Mouse (Mus musculus) limb, embryonic 10.5 days (tissue): ENCODE results near the gene Mtap. TPM values are rescaled to one million over a fixed set of nuclear protein-coding genes. Genes with fewer than 3 reads are reported as not detected.

Experiments used
- DNase-seq: peaks from one replicate; pipeline ENCODE4 v3.0.0-alpha.2; 2017; ENCODE audit warnings: low spot score
- H3K27ac ChIP-seq: fragments of 300-500 bp; sonication (generic); 2 replicates; pipeline ENCODE4 v1.5.1; 2016; ENCODE audit warnings: mild to moderate bottlenecking
- H3K27me3 ChIP-seq: fragments of 300-500 bp; sonication (generic); 2 replicates; pipeline ENCODE4 v1.6.1; 2016; ENCODE audit warnings: low read depth, mild to moderate bottlenecking; ENCODE audit not compliant: poor library complexity, severe bottlenecking
- H3K36me3 ChIP-seq: fragments of 300-500 bp; sonication (generic); 2 replicates; pipeline ENCODE4 v1.6.1; 2016; ENCODE audit warnings: mild to moderate bottlenecking, moderate library complexity
- H3K4me1 ChIP-seq: fragments of 300-500 bp; sonication (generic); 2 replicates; pipeline ENCODE4 v1.6.1; 2016
- H3K4me3 ChIP-seq: fragments of 300-500 bp; sonication (generic); 2 replicates; pipeline ENCODE4 v1.5.1; 2016; ENCODE audit warnings: mild to moderate bottlenecking, moderate library complexity
- H3K9me3 ChIP-seq: fragments of 300-500 bp; sonication (generic); replicated peaks from 2 replicates; pipeline ENCODE4 v1.6.1; 2016; ENCODE audit warnings: mild to moderate bottlenecking
- WGBS: fragments of 180-500 bp; shearing (Covaris S2); methylation state at CpG from one replicate; pipeline ENCODE4 v1.1.7; 2016; 5-methylcytosine and 5-hydroxymethylcytosine counted together
- polyA plus RNA-seq: library from polyadenylated mRNA; unstranded; fragments of >200 nt; fragmentation: Nextera tagmentation; extraction: Ambion mirVana; gene quantifications from 2 replicates; pipeline ENCODE4 v1.2.1, GENCODE M21; 2016

The Mtap gene
- polyA plus RNA-seq, 1 experiment from 2014 or later, result 117 TPM

DNA sequence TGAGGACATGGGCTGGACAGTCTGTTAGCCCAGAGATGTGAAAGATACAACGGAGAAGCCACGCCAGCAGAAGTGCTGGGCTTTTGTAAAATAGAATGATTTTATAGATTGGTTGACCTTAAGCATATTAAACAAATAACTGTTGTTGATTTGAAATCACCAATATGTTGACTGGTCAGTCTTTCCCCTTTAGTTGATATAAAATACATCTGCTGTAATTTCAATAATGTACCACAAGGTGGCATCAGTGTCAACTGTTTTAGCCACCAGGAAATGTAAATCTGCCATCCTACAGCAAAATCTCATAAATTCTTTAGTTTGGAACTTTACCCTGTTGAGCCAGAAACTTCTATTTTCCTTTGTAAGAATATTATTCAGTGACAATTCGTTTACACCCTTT, 9.4 kb downstream of the Mtap start:
- 55% methylated on average over 3 of the region's 3 CpGs for WGBS
- H3K4me1 ChIP-seq, result no peaks in the 10 kb centered on the region
- no peak overlapping the region for H3K27ac ChIP-seq
- no peaks in the 10 kb centered on the region for H3K27me3 ChIP-seq
- H3K9me3 ChIP-seq, result no peaks in the 10 kb centered on the region
- no peak for DNase-seq
- H3K4me3 ChIP-seq, result no peak overlapping the region
- peaks cover 70% of the 10 kb centered on the region for H3K36me3 ChIP-seq

DNA sequence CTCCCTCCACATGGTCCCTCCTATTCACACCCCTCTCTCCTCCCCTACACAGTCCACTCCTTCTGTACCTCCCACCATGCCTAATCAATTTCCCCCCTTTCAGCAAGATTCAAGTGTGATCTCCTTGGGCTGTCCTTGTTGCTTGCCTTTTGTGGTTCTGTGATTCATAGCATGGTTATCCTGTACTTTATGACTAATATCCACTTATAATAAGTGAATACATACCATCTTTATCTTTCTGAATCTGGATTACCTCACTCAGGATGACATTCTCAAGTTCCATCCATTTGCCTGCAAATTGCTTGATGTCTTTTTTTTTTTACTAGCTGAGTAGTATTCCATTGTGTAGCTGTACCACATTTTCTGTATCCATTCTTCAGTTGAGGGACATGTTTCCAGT, 12.3 kb downstream of the Mtap start:
- Histone ChIP-seq H3K27ac (no peak overlapping the region), H3K27me3 (no peaks in the 10 kb centered on the region), H3K4me1 (no peaks in the 10 kb centered on the region), H3K4me3 (no peak overlapping the region), H3K9me3 (no peaks in the 10 kb centered on the region), H3K36me3 (peaks cover 72% of the 10 kb centered on the region)
- no peak for DNase-seq

DNA sequence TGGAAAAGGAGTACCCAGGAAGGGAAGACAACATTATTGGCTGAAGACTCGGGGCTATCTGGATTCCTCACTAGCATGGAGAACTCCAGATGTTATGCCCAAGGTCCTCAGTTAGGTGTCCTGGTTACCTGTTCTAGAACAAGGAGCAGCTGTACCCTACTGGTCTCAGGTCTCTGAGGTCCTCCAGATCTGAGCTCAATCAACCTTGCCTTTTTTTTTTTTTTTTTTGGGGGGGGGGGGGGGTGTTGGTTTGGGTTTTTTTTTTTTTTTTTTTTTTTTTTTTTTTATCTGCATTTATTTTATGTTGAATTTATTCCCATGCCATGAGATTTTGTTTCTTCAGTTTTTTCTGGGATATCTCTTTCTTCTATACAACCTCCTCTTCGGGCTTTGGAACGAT, 24.5 kb downstream of the Mtap start:
- WGBS, result 93% methylated on average over 3 of the region's 3 CpGs
- no peak for DNase-seq
- Histone ChIP-seq H3K9me3 (no peaks in the 10 kb centered on the region), H3K36me3 (peaks cover 95% of the 10 kb centered on the region), H3K4me3 (no peak overlapping the region), H3K27ac (no peak overlapping the region), H3K27me3 (no peaks in the 10 kb centered on the region), H3K4me1 (no peaks in the 10 kb centered on the region)

DNA sequence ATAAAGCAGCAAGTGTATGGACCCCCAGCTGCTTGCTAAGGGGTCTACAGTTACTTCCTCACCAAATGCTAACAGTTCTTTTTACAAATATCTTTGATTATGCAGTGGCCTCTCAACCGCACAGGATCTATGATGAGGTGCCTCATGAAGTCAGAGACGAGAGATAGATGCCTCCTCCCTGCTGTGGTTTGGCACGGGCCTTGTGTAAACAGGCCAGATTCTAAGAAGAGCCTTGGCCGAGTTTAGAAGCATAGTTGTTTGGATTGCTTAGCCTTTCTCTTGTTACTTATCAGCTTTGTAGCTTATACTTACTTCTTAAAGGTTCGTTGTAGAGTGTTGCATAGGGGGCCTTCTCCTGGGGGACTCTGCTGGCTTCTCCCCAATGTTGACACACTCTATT, 25.6 kb downstream of the Mtap start:
- H3K36me3 ChIP-seq, result peaks cover 95% of the 10 kb centered on the region
- no peaks in the 10 kb centered on the region for H3K4me1 ChIP-seq
- H3K27me3 ChIP-seq, result no peaks in the 10 kb centered on the region
- WGBS, result 92% methylated on average over 5 of the region's 5 CpGs
- no peaks in the 10 kb centered on the region for H3K9me3 ChIP-seq
- no peak for DNase-seq
- H3K27ac ChIP-seq, result no peak overlapping the region
- no peak overlapping the region for H3K4me3 ChIP-seq

DNA sequence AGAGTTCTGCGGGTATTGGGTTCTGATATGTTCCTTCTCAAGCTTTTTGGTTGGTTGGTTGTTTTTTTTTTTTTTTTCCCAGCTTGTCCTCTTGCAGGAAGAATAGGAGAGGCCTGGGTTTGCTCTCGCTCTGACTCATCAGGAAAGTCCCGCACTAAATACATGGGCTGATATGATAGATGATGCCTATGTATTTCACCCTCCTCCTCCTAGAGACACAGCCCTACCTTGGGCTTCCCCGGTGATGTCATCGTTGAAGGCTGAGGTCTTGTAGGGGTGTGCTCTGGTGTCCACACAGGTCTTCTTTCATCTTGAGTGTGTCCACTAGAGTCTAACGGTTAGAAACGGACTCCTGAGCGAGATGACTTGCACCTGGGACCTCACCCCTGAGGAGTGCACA, 26.7 kb downstream of the Mtap start:
- Histone ChIP-seq H3K9me3 (no peaks in the 10 kb centered on the region), H3K4me1 (no peaks in the 10 kb centered on the region), H3K36me3 (peaks cover 95% of the 10 kb centered on the region), H3K27ac (no peak overlapping the region), H3K4me3 (no peak overlapping the region), H3K27me3 (no peaks in the 10 kb centered on the region)
- DNase-seq, result no peak
- WGBS, result 93% methylated on average over 8 of the region's 8 CpGs

DNA sequence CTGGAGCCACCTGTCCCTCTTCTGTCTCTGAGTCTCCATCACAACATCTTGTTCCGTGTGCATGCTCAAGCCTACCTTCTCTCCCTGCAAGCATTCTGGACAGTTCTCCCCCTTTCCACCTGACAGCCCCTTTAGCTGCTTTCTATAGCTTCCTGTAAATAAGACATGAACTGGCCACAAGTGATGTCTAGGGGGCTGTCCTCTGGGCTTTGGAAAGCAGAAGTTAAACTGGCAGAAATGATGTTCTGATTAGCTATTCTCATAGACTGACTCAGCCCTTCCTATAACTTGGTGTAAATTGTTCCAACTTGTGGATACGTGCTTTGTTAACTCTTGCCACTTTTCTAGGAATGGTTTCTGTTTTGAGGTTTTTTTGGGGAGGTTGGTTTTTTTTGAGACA, 27.8 kb downstream of the Mtap start:
- H3K9me3 ChIP-seq, result no peaks in the 10 kb centered on the region
- H3K36me3 ChIP-seq, result peaks cover 98% of the 10 kb centered on the region
- no peak overlapping the region for H3K4me3 ChIP-seq
- DNase-seq, result no peak
- no peaks in the 10 kb centered on the region for H3K27me3 ChIP-seq
- no peaks in the 10 kb centered on the region for H3K4me1 ChIP-seq
- no peak overlapping the region for H3K27ac ChIP-seq
- 95% methylated on average over 2 of the region's 2 CpGs for WGBS

DNA sequence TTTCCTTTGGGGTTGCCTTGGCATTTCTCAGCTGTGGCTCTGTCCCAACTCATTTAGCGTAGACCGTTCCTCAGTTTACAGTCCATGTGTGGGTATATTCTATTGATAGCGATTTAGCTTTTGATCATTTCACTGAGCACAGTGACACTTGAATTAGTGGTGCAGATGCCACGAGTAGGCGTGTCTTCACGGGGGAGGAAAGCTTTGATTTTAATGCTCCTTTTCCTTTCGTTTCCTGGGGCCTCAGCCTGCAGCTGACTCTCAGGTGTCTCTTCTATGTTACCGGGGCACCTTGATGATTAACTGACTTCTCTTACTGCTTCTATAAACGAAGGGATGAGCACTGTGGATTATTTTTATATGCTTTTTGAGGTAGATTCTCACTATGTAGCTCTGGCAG, 32.0 kb downstream of the Mtap start:
- Histone ChIP-seq H3K27ac (no peak overlapping the region), H3K27me3 (no peaks in the 10 kb centered on the region), H3K4me1 (no peaks in the 10 kb centered on the region), H3K4me3 (no peak overlapping the region), H3K36me3 (peaks cover 99% of the 10 kb centered on the region), H3K9me3 (no peaks in the 10 kb centered on the region)
- 95% methylated on average over 9 of the region's 9 CpGs for WGBS
- DNase-seq, result no peak

DNA sequence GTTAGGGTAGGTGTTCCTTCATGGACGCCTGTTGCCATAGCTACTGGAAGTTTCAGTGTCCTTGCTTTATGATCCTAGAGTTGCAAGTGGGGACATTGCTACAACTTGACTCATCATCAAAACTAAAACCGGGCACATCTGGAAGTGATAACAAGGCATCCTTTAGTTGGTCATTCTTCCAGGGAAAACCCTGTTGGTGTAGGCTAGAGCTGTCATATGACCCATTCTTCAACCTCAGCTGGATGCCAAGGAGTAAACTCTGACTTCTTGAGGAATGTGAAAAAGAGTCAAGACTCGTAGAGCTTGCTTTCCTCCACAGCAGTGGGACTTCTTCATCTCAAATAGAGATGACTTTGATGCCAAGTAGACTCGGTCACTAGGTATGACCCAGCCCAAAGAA, 32.8 kb downstream of the Mtap start:
- 89% methylated on average over 4 of the region's 4 CpGs for WGBS
- H3K36me3 ChIP-seq, result peaks cover 99% of the 10 kb centered on the region

DNA sequence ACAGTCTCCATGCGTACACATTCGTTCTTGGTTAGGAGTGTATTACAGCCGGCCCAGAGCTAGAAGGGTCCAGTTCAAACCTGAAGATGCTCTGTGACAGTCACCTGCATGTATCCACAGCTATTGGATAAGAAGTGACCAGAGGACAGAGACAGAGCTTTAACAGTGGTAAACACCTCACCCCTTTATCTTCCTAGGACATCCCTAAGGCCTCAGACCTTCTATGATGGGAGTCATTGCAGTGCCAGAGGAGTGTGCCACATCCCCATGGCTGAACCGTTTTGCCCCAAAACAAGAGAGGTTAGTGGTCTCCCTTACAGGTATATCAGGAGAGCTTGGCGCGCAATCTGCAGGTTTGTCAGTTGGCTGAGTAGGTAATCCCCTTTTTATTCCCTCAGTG, 34.0 kb downstream of the Mtap start:
- Histone ChIP-seq H3K9me3 (no peaks in the 10 kb centered on the region), H3K27ac (no peak overlapping the region), H3K36me3 (peaks cover 97% of the 10 kb centered on the region), H3K4me3 (no peak overlapping the region), H3K4me1 (no peaks in the 10 kb centered on the region), H3K27me3 (no peaks in the 10 kb centered on the region)
- 92% methylated on average over 6 of the region's 6 CpGs for WGBS
- DNase-seq, result no peak

More for the DNA sequence above, 32.8 kb downstream of the Mtap start:
- Histone ChIP-seq H3K27me3 (no peaks in the 10 kb centered on the region), H3K4me1 (no peaks in the 10 kb centered on the region), H3K27ac (no peak overlapping the region), H3K9me3 (no peaks in the 10 kb centered on the region), H3K4me3 (no peak overlapping the region)
- DNase-seq, result no peak

DNA sequence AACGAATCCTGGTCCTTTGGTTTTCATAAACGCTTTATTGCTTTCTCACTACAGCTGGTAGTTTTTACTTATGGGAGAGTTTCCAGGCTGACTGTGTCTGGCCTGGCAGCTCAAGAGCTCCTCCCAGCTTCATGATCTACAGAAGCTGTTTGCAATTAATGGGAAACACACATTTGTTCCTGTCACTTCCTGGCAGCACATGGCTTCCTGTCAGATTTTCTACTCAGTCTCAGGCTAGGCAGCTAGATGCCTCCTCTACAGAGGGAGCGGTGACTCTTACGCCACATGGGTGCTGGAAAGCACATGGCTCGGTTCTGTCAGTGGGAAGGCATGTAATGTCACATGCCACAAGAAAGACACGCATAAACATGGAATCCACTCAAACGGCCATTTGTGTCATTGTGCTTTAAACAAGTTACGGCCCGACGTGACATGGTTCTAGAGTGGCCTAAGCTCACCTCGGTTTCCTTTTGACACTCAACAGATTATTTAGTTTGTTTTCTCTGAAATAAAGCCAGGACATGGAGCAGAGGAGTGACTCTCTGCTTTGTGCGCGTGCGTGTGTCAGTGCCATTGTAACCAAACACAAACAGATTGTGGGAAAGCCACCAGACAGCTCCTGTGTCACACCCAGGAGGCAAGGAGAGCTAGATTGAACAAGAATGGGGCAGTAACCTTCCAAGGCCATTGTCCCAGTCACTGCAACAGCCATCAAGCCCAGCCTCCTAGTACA, 36.1 kb downstream of the Mtap start:
- no peak for DNase-seq
- WGBS, result 96% methylated on average over 14 of the region's 14 CpGs
- Histone ChIP-seq H3K27ac (no peak overlapping the region), H3K27me3 (no peaks in the 10 kb centered on the region), H3K4me1 (no peaks in the 10 kb centered on the region), H3K4me3 (no peak overlapping the region), H3K36me3 (peaks cover 97% of the 10 kb centered on the region), H3K9me3 (no peaks in the 10 kb centered on the region)

DNA sequence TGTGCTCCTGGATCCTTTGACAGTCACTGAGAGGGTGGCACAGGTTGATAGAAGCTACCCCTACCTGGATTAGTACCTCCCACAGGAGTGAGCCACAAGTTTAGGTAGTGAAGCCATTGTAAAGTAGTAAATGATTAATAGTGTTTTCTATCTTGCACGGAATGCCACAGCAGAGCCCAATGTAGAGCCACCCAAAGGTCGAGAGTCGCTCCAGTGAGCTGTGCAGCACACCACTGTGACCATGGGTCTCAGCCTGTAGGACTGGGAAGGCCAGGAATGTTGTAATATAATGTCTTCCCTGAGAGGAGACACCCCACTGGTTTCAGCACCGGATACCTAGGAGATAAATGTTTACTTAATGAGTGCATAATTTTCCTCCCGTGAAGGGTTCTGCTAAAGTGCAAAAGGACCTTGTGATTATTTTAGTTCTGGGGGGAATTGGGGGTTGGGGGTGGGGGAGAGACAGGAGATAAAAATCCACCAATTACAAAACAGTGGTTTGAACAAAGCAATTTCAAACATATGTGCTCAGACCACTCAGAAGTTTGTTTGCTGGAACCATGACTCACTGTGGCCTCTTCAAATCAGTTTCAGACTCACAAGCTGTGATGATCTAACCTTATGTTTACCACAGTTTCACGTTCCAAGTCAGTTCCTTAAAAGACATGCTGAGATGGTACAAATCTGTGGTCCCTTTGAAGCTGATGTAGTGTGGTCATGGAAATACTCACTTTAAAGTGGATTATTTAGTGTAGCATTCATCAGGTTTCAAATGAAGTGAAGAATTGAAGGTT, 40.8 kb downstream of the Mtap start:
- Histone ChIP-seq H3K4me1 (no peaks in the 10 kb centered on the region), H3K27ac (no peak overlapping the region), H3K27me3 (no peaks in the 10 kb centered on the region), H3K36me3 (peaks cover 97% of the 10 kb centered on the region), H3K4me3 (no peak overlapping the region), H3K9me3 (no peaks in the 10 kb centered on the region)
- 92% methylated on average over 6 of the region's 6 CpGs for WGBS
- no peak for DNase-seq

DNA sequence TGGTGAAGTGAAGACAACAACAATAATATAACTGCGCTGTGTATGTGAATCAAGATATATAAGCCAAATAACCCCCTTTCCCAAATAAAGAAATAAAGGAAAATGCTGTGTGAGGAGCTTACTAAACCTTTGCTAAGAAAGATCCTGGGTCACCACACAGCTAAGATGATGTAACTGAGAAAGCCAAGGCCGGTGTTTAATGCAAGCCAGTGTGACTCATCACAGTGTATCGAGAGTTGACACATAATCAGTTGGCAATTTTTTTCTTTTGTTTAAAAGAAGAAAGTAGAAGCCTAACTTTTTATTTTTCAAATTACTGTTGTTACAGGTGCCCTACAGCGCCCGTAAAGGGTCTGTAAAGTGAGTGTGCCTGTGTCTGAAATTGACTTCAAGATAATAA, 43.2 kb downstream of the Mtap start:
- no peak overlapping the region for H3K27ac ChIP-seq
- H3K9me3 ChIP-seq, result no peaks in the 10 kb centered on the region
- peaks cover 75% of the 10 kb centered on the region for H3K36me3 ChIP-seq
- H3K4me1 ChIP-seq, result no peaks in the 10 kb centered on the region
- no peak overlapping the region for H3K4me3 ChIP-seq
- WGBS, result 98% methylated on average over 5 of the region's 5 CpGs
- no peak for DNase-seq
- no peaks in the 10 kb centered on the region for H3K27me3 ChIP-seq

DNA sequence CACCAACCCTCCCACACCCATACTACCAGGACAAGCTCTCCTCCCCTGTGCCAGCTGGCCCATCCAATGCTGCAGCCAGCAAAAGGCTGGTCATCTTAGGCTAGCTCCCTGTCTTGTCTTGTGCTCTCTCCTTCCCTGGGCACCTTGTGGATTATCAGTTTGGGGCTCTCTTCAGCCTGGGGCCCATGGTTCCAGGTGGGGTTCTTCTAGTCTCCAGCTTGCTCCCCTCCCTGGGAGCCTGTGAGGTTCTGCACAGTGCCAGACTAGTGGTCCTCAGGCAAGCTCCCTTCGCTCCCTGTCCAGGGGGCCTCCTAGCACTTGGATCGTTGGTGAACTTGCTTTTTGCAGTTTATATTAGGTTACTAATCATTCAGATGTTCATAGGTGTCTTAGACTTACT, 44.7 kb downstream of the Mtap start:
- H3K36me3 ChIP-seq, result peaks cover 60% of the 10 kb centered on the region
- 88% methylated on average over 2 of the region's 2 CpGs for WGBS

More for the DNA sequence above, 44.7 kb downstream of the Mtap start:
- no peak for DNase-seq
- Histone ChIP-seq H3K4me3 (no peak overlapping the region), H3K27ac (no peak overlapping the region), H3K4me1 (no peaks in the 10 kb centered on the region), H3K27me3 (no peaks in the 10 kb centered on the region), H3K9me3 (no peaks in the 10 kb centered on the region)
